Mouse (Mus musculus) midbrain, embryonic 11.5 days (tissue): ENCODE results near the gene Dmc1. TPM values are rescaled to one million over a fixed set of nuclear protein-coding genes. Genes with fewer than 3 reads are reported as not detected.

ENCODE experiments used
- ATAC-seq: fragments of 200-750 bp; cut with Nextera tagmentation; 2 replicates; pipeline ENCODE4 v1.8.0; 2017; ENCODE audit warnings: moderate TSS enrichment, moderate library complexity; ENCODE audit not compliant: low FRiP score
- DNase-seq: peaks from one replicate; pipeline ENCODE4 v3.0.0; 2015; ENCODE audit warnings: low spot score; ENCODE audit errors: missing footprints
- H3K27ac ChIP-seq: fragments of 300-500 bp; sonication (generic); 2 replicates; pipeline ENCODE4 v1.5.1; 2014; ENCODE audit warnings: low read depth, low read length
- H3K27me3 ChIP-seq: fragments of 300-500 bp; sonication (generic); 2 replicates; pipeline ENCODE4 v1.6.1; 2014; ENCODE audit warnings: mild to moderate bottlenecking, low read length, moderate library complexity, mixed read lengths; ENCODE audit not compliant: control insufficient read depth, insufficient read depth
- H3K36me3 ChIP-seq: fragments of 300-500 bp; sonication (generic); 2 replicates; pipeline ENCODE4 v1.6.1; 2014; ENCODE audit warnings: mild to moderate bottlenecking, low read length, moderate library complexity, mixed read lengths; ENCODE audit not compliant: control insufficient read depth, insufficient read depth
- H3K4me1 ChIP-seq: fragments of 300-500 bp; sonication (generic); 2 replicates; pipeline ENCODE4 v1.6.1; 2014; ENCODE audit warnings: low read length; ENCODE audit not compliant: control insufficient read depth, insufficient read depth
- H3K4me2 ChIP-seq: fragments of 300-500 bp; sonication (generic); 2 replicates; pipeline ENCODE4 v1.6.1; 2014; ENCODE audit warnings: mild to moderate bottlenecking, moderate library complexity
- H3K4me3 ChIP-seq: fragments of 300-500 bp; sonication (generic); 2 replicates; pipeline ENCODE4 v1.5.1; 2014; ENCODE audit warnings: low read depth, low read length
- H3K9ac ChIP-seq: fragments of 300-500 bp; sonication (generic); 2 replicates; pipeline ENCODE4 v1.6.1; 2014; ENCODE audit warnings: low read length
- H3K9me3 ChIP-seq: fragments of 300-500 bp; sonication (generic); 2 replicates; pipeline ENCODE4 v1.6.1; 2016; ENCODE audit warnings: low read length; ENCODE audit not compliant: control insufficient read depth
- WGBS: fragments of 180-500 bp; shearing (Covaris S2); extraction: QIAGEN DNeasy Blood & Tissue Kit; methylation state at CpG from one replicate; pipeline ENCODE4 v1.1.7; 2014; 5-methylcytosine and 5-hydroxymethylcytosine counted together
- polyA plus RNA-seq: library from polyadenylated mRNA; unstranded; fragments of >200 nt; fragmentation: Nextera tagmentation; extraction: Ambion mirVana; gene quantifications from 2 replicates; pipeline ENCODE4 v1.2.1, GENCODE M21; 2014

Dmc1 gene
- 0.94 and 1.1 TPM in 2 replicates for polyA plus RNA-seq

DNA sequence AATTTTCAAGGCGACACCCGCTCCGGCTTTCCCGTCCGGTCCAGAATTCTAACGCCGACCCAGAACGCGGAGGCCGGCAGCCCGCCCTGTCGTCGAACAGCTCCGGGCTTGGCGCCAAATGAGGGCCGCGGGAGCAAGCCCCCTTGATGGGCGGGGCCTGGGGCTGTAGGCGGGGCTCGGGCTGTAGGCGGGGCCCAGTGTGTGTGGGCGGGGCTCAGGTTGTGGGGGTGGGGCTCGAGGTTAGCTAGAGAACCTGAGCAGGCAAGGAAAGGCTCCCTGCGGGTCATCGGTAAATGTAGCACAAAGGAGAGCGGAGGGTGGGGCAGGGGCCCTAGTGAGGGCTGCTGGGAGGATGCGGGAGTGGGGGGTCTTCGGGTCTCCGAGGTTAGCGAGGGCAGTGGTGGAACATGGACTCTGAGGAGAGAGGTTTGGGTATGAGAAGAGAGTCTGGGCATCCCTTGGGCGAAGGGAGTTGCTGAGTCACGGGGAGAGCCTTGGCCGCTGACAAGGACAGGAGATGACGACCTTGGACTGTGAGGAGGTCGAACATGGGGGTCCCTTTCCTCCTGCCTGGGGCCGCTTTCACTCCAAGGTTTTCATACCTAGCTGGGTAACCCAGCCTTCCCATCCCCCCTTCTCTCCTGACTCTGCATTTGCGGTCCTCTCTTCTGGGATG, at the start of gene Dmc1:
Gene Dmc1 (minus strand): TSS at position 120 of the 676 bp plus-strand sequence.
- H3K27me3 ChIP-seq: peaks cover 10% of the 10 kb centered on the region
- H3K9me3 ChIP-seq: no peaks in the 10 kb centered on the region
- peak within 1 kb of the TSS; percentile 23 for H3K4me3 ChIP-seq
- ATAC-seq: no peak
- H3K4me1 ChIP-seq: no peaks in the 10 kb centered on the region
- no peak within 1 kb of the TSS for H3K27ac ChIP-seq
- WGBS: 8% methylated on average over 36 of the region's 37 CpGs
- peak within 1 kb of the TSS; percentile 35 for H3K4me2 ChIP-seq
- no peaks in the 10 kb centered on the region for H3K36me3 ChIP-seq
- 0 out of 2 replicates have a peak within 1 kb of the TSS, but pooled peaks have one; percentile 22 for H3K9ac ChIP-seq
- peak; percentile 89 for DNase-seq

DNA sequence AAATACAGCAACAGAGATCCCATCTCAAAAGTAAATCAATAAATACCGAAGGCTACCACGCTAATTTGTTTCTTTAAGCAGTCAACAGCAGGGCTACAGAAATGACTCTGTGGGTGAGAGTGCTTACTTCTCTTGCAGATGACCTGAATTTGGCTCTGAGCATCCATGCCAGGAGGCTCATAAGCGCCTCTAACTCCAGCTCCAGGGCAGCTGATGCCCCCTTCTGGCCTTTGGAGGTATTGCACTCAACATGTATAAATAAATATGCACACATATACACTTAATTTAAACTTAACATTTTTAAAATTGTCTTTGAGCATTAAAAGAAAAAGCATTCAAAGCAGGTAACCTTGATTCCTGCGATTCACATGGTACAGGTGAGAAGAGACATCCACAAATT, 46.6 kb upstream of the Dmc1 start:
- H3K27me3 ChIP-seq: no peaks in the 10 kb centered on the region
- no peaks in the 10 kb centered on the region for H3K9me3 ChIP-seq
- H3K36me3 ChIP-seq: no peaks in the 10 kb centered on the region
- no peak overlapping the region for H3K4me3 ChIP-seq
- 75% methylated on average over 4 of the region's 4 CpGs for WGBS
- H3K27ac ChIP-seq: no peak overlapping the region
- no peaks in the 10 kb centered on the region for H3K4me1 ChIP-seq
- ATAC-seq (no peak), DNase-seq (no peak)
- H3K4me2 ChIP-seq: no peak overlapping the region
- H3K9ac ChIP-seq: no peak overlapping the region

DNA sequence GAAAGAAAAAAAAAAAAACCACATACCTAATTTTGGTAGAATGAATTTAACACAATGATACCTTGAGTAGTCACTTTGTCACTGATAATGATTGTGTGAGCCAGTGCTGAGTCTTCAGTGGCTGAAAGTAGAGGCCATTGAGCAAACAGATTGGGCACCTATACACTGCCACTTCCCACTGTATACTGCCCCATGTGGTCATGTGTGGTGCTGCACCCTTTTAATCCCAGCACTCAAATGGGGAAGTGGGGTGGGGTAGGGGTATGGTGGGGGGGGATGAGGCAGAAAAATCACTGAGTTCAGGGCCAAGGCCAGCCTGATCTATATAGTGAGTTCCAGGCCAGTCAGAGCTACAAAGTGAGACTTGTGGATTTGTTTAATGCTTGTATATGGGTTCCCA, 45.7 kb upstream of the Dmc1 start:
- no peak for ATAC-seq
- H3K4me2 ChIP-seq: no peak overlapping the region
- H3K9ac ChIP-seq: no peak overlapping the region
- peak; percentile 94 for DNase-seq
- no peak overlapping the region for H3K4me3 ChIP-seq
- no peaks in the 10 kb centered on the region for H3K36me3 ChIP-seq
- no peaks in the 10 kb centered on the region for H3K9me3 ChIP-seq
- H3K27me3 ChIP-seq: no peaks in the 10 kb centered on the region
- no peaks in the 10 kb centered on the region for H3K4me1 ChIP-seq
- no peak overlapping the region for H3K27ac ChIP-seq

DNA sequence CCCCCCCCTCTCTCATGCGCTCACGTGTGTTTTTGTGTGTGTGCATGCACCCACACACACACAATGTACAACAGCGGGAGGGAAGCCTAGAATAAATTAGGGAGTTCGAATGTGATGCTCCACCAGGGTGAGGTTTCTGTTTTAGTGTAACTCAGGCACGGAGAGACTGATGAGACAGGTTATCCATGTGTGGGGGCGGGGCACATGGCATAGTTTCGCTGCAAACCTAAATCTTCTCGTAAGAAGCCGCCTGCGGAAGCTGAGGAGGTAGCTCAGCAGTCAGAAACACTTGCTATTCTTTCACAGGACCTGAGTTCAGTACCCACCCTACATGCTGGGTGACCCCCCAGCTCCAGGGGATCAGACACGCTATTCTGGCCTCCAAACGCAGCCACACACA, 43.2 kb upstream of the Dmc1 start:
- Histone ChIP-seq H3K9ac (no peak overlapping the region), H3K4me3 (no peak overlapping the region), H3K4me2 (no peak overlapping the region), H3K36me3 (no peaks in the 10 kb centered on the region), H3K27me3 (no peaks in the 10 kb centered on the region), H3K4me1 (no peaks in the 10 kb centered on the region), H3K27ac (no peak overlapping the region), H3K9me3 (no peaks in the 10 kb centered on the region)
- 87% methylated on average over 12 of the region's 12 CpGs for WGBS
- ATAC-seq (no peak), DNase-seq (no peak)

DNA sequence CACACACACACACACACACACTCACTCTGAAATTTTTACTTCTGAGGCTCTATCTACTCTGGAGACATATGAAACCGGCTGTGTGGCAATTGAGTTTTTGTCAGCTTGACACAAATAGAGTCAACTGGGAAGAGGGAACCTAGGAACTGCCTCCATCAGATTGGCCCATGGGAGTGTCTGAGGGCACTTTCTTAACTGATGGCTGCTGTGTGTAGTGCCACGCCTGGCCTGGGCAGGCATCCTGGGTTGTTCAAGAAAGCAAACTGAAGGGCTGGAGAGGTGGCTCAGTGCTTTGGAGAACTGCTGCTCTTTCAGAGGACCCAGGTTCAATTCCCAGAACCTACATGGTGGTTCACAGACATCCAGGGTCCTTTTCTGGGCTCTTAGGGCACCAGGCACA, 40.6 kb upstream of the Dmc1 start:
- Histone ChIP-seq H3K4me2 (no peak overlapping the region), H3K4me1 (no peaks in the 10 kb centered on the region), H3K27me3 (no peaks in the 10 kb centered on the region), H3K9ac (no peak overlapping the region), H3K4me3 (no peak overlapping the region), H3K36me3 (no peaks in the 10 kb centered on the region), H3K27ac (no peak overlapping the region), H3K9me3 (no peaks in the 10 kb centered on the region)
- DNase-seq (no peak), ATAC-seq (no peak)
- whole genome bisulfite sequencing: 85% methylated on average over 2 of the region's 2 CpGs

DNA sequence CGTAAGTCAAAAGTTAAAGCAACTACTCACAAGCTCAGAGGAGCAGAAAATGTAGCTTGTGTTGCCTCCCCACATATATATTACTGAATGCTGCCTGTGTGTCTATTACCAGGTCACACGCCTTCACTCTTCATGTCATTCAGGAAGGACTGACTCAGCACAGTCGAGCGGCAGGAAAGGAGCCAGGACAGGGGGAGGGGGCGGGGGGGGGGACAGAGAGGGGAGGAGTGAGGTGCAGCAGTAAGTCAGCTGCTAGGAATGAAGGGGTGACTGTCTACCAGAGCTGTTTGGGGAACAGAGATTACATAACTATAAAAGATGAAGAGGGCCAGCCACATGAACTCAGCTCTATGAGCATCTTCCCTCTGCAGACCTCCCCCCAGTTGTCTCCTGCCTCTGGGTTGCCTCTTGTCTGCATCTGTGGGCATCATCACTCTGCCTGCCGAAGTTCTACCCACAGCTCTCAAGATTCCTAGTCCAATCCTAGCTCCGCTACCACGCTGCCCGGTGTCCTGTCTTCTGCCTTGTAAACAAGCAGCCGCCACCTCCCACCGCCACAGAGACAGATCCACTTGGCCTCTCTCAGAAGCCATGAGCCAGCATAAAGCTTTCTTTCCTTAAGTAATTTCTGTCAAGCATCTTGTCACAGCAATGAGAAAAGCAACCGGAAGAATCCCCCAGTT, 36.4 kb upstream of the Dmc1 start:
- Histone ChIP-seq H3K4me1 (no peaks in the 10 kb centered on the region), H3K4me2 (no peak overlapping the region), H3K27ac (no peak overlapping the region), H3K9me3 (no peaks in the 10 kb centered on the region), H3K4me3 (no peak overlapping the region), H3K9ac (no peak overlapping the region), H3K36me3 (no peaks in the 10 kb centered on the region; the same call in 1 of the 2 replicates), H3K27me3 (no peaks in the 10 kb centered on the region)
- 86% methylated on average over 12 of the region's 12 CpGs for WGBS
- no peak for DNase-seq
- ATAC-seq: no peak

DNA sequence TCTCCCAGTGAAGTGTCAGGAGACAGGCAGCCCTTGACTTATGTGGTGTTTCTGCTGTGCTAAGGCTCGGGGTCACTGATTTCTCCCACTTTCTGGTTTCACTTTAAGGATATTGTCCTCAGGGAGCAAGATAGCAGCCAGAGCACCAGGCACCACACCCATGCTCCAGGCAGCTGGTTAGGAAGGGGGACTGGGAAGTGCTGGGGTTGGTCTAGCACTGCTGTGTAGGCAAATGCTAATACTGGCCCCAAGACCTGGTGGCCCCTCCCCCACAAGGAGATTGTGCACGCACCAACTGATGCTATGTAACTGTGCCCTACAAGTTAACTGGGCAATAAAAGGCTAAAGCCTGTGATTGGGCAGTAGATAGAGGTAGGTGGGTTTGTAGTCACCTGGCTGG, 25.6 kb upstream of the Dmc1 start:
- no peak for DNase-seq
- Histone ChIP-seq H3K9me3 (no peaks in the 10 kb centered on the region), H3K9ac (no peak overlapping the region), H3K4me2 (no peak overlapping the region), H3K27me3 (no peaks in the 10 kb centered on the region), H3K4me3 (no peak overlapping the region), H3K4me1 (no peaks in the 10 kb centered on the region), H3K27ac (no peak overlapping the region), H3K36me3 (peaks cover 11% of the 10 kb centered on the region)
- no peak for ATAC-seq
- 62% methylated on average over 2 of the region's 2 CpGs for WGBS

DNA sequence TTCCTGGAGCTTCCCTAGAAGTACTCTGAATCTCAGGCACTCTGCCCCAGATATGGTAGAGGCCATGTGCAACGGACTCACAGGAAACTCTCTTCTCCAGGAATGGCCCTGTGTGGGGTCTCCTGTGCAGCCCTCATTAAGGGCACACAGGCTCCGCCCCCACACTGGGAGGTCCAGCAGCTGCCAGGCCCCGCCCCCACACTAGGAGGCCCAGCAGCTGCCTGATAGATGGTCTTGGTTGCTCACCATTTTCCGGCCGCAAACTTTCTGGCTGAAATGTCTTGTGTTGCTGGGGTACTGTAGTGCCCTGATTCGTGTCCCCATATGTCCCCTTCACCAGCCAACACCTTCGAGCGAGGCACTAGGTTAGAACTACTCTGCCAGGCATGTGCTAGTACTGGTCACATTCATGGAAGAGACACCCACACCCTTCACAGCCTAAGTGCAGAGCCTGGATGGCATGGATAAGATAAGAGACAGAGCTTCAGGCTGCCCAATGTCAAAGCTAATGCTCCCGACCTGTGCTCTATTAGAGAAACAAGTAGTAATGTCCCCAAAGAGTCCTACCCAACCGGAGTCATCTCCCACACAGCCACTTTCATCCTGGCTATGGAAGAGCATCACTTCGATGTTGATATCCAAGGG, 15.0 kb upstream of the Dmc1 start:
- no peak overlapping the region for H3K4me2 ChIP-seq
- WGBS: 86% methylated on average over 11 of the region's 11 CpGs
- DNase-seq: no peak
- H3K27me3 ChIP-seq: no peaks in the 10 kb centered on the region
- no peak for ATAC-seq
- peaks cover 3% of the 10 kb centered on the region for H3K36me3 ChIP-seq
- no peak overlapping the region for H3K4me3 ChIP-seq
- no peak overlapping the region for H3K9ac ChIP-seq
- H3K9me3 ChIP-seq: no peaks in the 10 kb centered on the region
- no peak overlapping the region for H3K27ac ChIP-seq
- no peaks in the 10 kb centered on the region for H3K4me1 ChIP-seq

DNA sequence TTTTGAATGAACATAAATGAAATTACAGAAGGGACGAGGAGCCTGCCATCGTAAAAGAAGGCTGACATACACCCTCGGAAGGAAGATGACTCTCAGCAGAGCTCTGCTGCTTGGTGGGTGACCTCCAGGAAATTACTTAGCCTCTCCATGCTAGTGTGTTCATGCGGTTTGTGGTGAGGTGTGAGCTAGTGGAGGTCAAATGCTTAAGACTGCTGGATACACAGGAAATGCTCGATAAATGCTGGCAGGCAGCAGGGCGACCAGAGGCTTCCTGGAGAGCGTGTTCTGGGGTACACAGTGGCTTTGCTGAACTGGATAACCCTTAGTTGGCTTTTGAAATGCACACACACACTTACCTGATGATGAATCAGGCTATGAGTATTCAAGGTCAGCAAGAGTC, 13.5 kb upstream of the Dmc1 start:
- ATAC-seq (no peak), DNase-seq (no peak)
- H3K27ac ChIP-seq: no peak overlapping the region
- H3K36me3 ChIP-seq: peaks cover under 1% of the 10 kb centered on the region; the same call in 1 of the 2 replicates
- no peak overlapping the region for H3K4me2 ChIP-seq
- no peak overlapping the region for H3K9ac ChIP-seq
- 88% methylated on average over 7 of the region's 7 CpGs for WGBS
- H3K4me1 ChIP-seq: no peaks in the 10 kb centered on the region
- H3K4me3 ChIP-seq: no peak overlapping the region
- H3K9me3 ChIP-seq: no peaks in the 10 kb centered on the region
- no peaks in the 10 kb centered on the region for H3K27me3 ChIP-seq
